Mouse (Mus musculus) CD8-positive naive resting alpha-beta T cell, adult 2 months (primary cell): Measurements from ENCODE around the gene Tmem43.
"Not testable (repeated sequence)": the region's sequence is repeated elsewhere in the genome, so short reads cannot be mapped to it uniquely, and the experiment has no call there.

ENCODE experiments used
- DNase-seq, 2 experiments: peaks; one replicate each; pipeline ENCODE4 v3.0.0; 2022; ENCODE audit warnings: low read depth in 2 of 2, low spot score in 2 of 2

The Tmem43 gene

DNA sequence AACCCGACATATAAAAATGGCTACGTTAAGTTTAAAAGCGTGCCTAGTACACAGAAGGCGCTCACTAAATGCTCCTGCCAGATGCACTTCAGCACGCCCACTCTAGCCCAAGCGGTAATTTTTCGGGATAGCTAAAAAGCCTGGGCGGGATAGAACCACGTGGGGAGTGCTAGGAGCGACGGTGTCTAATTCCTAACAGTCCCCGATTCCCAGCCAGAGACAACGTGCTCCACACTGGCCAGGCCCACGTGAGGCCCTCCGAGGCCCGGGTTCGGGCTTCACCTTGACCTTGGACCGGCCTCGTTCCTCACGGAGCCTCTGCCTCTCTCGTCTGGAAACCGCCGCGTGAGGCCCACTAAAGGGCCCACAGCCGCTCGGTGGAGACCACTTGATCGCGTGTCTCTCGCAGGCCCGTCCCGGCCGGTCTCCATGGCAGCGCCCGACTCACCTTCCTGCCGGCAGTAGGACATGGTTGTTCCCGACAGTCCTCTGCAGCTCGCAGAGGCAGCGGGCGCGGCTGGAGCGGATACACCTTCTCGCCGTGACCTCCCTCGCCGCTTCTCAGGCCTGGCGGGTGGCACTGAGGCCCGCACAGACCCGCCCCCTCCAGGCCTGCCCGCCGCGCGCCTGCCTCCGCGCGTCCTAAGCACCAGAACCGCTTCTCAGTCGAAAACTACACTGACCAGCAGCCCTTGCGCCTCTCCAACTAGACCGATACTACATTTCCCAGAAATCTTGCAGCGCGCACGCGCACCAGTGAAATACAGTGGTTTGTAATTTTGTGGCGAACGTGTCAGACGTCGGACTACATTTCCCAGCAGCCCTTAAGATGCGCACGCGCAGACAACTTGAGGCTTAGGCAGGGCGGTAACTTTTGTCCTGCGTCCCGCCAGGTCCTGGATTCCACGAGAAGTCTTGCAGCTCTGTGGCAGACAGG, at the start of gene Tmem43, which contains the start of gene Chchd4:
Gene Tmem43 (plus strand): TSS at position 836 of the 937 bp plus-strand sequence.
Gene Chchd4 (minus strand): TSS at position 679 of the 937 bp plus-strand sequence.
- peak; percentile 95 to 98 for DNase-seq

DNA sequence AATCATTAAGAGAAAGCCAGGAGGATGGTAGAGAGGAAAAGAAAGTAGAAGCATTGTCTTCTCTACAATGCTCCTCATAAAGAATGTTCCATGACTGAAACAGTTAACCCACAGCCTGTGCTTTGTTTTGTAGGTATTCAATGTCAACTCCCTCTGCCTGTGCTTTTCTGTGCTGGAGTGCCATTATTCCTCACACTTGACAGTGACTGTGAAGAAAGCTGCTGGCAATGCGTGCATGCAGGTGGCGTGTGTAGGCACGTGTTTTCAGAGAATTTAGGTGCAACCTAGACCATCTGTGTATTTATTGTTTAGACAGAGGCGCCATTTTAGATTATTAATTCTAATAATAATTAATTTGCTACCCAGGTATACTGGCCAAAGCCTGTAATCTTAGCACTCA, 49.4 kb upstream of the Tmem43 start:
- DNase-seq: no peak

DNA sequence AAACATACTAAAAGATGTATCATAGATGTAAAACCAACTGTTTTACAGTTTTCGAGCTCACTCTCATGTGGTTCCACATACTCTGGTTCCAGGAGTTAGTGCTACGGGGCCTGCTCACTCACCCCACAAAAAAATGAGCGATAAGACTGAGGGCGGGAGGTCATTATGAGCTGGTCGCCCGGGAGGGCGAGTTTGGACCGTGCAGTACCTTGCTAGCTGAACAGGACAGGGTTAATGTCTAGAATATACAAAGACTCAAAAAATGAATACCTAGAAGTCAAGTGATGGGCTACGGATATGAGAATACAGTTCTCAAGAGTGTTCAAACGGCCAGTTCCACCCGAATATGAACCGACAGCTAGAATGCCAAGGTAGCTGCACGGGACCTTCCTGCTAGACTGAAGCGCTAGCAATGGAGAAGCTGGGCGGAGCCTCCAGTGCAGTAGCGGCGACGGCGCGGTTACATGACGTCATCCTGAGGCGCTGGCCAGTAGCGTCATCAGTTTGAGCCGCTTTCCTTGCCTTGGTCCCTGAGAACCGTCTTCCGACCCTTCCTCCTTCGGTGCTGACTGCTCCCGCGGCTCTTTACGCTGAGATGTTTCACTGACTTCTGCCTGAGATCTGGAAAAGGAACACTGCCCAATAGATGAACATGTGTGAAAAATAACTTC, 32.9 kb upstream of the Tmem43 start:
- DNase-seq: peak; percentile 88 to 94

DNA sequence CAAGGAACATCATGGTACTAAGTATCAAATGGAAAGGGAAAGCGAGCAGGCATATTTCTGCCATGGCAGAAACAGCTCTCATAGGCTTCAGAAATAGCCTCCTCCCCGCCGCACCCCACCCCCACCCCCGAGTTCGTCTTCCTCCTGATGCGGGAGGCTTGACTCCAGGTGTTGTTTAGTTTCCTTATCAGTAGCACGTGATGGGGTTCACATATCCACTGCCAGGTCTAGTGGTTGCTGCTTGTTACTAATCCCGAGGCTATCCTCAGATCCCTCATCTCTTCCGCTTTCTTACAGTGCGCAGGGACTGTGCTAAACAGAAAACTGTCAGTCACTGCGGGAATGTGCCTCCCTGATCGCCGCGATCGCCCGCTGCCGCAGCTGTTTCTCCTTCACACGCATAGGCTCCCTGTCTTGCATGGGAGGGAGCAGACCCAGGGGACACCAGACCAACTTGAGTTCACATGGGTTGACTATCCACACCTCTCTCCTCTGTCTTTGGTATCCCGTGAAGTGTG, 32.3 kb upstream of the Tmem43 start:
- DNase-seq: no peak

DNA sequence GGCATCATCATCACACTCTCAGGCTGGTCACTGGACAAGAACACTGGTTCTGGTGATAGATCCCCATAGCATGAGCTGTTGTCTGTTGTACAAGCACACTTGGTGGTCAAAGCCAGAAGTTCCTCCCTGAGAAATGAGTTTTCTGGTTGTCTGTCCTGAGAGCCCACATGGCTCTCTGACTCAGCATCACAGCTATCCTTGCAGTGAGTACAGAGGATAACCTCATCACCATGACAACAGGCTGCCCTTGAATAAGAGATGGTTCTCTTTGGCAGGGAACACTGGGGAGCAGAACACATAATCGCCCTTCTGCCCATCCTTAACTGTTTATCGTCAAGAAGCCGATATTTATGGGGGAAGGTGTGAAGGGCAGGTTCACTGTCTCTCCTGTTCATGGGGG, 28.2 kb upstream of the Tmem43 start:
- no peak for DNase-seq

DNA sequence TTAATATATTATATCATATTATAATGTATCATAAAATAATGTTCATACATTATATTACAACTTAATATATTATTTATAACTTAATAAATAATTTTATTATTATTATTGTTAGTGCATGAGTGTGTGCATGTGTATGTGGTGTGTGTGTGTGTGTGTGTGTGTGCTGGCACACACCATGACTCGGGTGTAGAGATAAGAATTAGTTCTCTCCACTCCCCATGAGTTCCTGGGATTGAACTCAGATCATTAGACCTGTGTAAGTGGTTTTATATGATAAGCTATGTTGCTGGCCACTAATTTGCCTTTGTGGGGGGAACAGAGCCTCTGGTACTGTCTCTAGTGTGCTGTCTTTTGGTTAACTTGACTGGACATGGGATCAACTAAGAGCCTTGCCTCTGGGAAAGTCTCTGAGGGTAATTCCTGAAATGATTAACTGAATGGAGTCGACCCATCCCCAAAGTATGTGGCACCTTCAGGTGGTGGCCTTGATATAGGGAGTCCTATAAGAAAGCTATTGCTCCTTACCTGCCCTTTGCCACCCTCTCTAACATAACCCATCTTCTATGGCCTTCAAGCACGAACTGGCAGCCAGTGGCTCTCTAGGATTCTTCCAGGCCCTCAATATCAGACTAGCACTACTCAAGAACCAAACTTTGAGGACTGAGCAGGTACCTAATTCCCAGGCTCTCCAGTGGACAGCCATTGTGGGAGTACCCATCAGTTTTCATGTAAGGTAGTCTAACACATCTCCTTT, 23.9 kb upstream of the Tmem43 start:
- DNase-seq: no peak

DNA sequence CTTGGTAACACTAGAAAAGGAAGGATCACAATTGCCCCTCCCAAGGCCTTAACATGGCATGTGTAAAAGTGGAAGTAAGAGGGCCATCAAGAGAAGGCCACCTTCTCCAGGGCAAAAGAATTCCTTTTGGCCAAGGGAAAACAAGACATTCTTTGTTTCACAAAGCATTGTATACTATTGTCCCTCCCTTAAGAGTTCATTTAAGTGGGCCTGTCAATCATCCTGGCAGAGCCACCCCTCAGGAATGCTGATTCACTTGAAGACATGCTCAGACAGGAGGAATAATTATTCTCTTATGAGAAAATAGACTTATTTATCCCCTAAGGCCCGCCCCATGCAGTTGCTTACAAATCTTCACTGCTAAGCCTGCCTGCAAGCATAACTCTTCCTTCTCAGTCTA, 21.4 kb upstream of the Tmem43 start:
- no peak for DNase-seq

DNA sequence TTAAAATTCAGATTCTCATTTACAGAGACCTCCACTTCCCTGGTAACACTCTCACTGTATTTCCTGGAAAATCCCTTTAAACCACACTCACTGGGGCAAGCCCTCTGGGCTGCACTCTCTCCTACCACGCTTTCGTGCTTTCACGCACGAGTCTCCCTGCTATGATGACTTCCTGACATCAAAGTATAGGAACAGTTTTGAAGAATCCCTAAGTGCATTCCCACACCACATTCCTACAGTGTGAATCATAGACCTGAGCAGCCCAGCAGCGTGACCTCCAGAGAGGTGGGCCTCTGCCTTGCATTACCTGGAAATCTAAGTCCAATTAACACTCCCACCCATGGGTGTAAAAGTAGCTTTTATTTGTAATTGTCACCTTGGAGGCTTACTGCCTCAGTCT, 19.0 kb upstream of the Tmem43 start:
- no peak for DNase-seq

DNA sequence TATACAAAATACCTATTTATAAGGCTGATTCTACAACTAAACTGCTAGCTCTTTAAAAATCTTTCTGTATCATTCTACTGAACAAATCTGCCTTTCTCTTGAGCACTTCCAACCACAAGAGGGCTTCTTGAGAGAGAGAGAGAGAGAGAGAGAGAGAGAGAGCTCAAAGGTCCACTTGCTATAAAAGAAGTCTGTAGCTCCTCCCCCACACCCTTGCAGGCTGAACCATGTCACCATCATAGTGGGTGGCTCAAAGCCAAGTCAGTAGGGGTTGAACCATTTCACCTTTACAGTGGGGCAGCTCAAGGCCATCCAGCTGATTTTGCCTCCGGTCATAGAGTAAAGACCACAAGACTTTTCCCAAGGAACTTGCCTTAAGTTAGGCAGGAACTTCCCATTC, 14.0 kb upstream of the Tmem43 start:
- DNase-seq: no peak

DNA sequence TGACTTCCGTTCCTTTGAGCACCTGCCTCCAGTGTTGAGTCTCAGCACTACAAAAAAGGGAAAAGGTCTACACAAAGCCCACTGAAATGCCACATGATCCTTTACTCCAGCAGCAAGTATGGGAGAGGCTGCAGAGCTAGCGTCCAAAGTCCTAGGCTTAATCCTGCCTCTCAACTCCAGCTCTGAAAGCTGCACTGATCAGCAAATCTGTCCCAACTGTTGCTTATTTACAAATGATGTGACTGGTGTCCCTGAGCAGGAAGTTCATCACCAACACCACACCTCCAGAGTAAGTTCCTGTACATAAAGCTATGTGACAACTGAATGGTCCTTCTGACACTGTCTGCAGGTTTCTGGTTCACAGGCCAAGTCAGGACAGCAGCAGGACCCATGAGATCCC, 7.7 kb upstream of the Tmem43 start:
- no peak for DNase-seq

DNA sequence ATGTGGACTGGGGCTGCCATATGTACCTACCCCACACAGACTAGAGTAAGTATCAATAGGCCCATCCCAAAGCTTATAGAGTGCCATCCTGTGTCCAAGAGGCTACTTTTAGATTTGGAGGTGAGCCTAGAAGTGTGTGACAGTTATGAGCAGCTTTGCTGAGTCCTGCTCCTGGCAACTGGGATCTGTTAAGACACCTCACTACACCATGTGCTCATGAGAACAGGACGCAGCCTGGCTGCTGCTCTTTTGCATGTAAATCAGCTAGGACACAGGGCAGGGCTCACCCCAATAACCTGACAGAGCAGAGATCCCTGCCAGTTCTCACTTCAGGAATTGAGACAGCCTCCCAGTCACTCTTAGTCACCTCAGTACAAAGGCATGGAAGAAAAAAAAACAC, 6.4 kb upstream of the Tmem43 start:
- DNase-seq: no peak

DNA sequence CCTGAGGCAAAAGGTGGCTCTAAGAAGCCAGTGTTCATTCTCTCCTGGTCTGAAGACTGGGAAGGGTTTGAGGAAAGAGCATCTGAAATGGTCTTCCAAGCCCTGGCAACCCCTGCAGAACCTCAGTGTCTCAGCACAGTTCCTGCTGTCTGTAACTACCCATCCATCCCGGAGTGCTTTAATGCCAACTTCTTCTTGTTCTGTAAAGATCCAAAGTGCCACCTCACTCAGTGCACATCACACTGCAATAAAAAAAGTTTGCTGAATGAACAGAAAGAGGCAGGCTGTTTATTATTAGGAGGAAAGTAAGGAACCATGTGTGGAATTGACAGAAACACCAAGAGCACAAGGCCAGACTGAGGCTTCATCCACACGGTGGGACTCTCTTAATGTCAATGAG, 2.8 kb upstream of the Tmem43 start:
- no peak for DNase-seq

DNA sequence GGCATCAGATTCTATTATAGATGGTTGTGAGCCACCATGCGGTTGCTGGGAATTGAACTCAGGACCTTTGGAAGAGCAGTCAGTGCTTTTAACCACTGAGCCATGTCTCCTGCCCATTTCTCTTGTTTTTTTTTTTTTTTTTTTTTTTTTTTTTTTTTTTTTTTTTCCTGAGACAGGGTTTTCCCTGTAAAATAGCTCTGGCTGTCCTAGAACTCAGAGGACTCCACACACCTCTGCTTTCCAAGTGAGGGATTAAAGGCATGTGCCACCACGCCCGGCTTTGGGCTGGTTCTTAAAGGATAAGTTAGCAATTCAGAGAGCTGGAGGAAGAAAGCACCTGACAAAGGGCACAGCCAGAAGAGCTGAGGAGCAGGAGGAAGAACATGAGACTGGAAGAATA, 2.1 kb upstream of the Tmem43 start:
- not testable (repeated sequence) for DNase-seq

DNA sequence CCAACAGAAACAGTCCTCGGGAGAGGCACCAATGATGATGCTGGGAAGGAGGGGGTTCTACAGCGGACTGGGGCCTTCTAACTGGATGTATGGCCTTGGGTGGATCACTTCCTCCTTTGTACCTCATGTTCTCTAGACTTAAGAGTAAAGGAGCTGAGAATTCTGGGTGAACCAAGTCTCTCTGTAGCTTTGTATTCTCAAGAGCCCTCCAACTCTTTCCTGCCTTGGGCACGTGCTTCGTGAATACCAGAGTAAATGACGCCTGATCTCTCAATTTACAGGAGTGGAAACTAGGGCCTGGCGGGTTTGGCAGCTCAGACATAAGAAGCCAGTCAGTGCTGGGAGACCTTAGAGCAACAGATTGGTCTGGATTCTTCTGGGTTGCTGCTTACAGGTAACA, 1.2 kb upstream of the Tmem43 start:
- no peak for DNase-seq

DNA sequence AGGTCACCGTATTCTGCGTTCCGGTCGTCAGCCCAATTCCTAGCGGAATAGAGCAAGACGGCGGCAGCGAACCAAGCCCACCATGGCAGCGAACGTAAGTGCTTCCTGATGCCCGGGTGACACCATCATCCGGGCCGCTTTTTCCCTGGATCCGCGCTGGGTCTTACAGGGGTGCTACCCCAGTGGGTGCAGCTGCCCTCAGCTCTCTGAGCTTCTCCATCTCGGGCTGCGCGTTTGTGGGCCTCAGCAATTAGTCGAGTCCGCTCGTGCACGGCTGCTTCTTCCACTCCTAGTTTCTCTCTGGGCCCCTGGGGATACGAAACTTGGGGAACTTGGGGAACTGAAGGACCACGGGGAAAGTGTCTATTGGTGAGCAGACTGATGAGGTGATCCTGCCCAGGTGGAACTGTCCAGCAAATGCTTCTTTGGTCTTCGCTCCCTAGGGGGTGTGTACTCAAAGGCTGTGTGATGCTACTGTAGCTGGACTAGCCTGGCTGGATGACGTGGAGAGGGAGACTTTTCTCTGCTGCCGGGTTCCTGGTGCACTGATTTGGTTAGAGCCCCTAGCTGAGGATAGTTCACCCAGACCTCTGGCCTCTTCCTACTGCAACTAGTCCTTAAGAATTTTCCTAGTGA, 420 bp downstream of the Tmem43 start:
- DNase-seq: no peak

DNA sequence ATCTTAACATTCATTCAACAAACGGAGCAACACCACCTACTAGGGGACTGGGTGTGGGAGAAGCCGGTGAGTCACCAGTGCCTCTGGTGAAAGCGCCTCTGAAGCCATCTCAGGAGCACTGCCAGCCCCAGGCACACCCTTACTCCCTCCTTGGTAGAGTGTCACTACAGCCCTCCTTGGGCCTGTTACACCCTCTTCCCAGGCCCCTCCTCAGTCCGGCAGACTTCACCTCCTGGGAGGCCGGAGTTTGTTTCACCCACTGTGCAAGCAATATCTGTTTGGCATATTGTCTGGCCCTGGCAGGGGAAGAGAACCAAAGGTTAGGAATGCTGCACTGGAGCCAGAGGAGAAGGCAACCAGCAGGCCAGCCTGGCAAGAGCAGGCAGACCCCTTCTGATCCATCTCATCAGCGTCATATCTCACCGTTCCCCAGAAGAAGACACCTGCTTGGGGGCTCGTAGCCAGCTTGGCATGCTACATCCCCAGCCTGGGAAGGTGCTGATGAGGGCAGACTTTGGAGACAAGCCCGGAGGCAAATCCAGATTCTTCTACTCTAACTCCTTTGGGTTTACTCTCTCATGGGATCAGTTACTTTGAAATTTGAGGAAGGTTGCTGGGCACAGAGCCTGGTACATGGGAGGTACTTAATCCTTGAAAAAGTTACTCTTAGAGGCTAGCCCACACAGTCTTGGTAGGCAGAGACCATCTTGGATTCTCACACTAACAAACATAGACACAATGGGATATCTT, 1.1 kb downstream of the Tmem43 start:
- no peak for DNase-seq

DNA sequence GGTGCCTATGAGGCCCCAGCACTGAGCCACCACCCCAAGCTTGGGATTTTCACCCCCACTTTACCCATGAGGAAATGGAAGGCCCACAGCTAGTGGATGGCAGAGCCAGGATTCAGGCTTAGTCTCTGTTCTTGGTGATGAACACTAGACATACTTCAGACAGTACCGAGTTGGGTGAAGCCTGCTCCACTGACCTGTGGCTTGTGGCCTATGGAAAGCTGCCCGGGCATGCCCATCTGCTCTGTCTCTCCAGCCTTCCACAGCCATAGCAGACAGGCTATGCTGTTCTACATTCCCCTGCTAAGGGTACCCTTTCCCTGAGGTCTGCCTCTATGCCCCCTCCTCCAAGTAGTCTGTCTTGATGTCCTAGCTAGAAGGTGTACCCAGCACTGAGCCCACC, 3.0 kb downstream of the Tmem43 start:
- DNase-seq: no peak

DNA sequence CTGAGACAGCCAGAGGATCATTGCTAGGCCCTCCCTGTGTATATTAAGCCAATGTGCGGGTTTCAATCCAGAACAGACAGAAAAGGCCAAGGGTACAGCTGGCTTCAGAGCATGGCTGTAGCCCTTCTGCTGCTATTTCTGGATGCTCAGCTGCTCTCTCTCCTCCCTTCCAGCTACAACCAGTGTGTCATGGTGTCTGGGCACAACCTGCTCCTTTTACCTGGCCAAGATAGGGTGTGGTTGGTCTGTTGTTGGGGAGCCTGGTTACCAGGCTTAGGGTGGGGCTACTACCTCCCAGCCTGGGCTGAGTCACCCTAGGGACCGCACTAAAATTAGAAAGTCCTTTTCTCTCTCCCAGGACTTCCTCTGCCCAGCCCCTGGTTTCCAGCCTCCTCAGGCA, 9.9 kb downstream of the Tmem43 start:
- no peak for DNase-seq

DNA sequence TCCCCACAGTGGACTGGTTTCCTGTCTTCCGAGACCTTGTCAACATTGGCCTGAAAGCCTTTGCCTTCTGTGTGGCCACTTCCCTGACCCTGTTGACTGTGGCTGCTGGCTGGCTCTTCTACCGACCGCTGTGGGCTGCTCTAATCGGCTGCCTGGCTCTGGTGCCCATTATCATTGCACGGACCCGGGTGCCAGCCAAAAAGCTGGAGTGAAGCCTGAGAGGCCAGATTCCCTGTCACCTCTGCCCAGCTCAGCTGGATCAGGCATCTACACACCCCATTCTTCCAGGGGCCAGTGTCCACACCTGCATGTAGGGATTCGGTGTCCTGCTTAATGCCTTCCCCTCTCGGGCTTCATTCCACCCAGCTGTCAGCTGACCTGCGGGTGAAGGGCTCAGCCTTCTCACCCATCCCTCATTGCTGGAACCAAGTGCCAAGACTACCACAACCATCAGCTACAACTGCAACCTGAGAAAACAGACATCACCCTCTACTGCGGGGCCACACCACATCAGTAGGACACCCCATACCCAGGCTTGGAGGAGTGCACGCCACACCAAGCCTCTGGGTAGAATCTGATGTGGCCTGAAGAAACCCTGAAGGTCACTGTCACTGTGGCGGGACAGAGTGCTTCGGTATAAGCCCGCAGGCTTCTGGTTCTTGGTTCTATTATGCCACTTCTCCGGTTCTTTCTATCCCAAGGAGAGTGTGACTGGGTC, 13.4 kb downstream of the Tmem43 start:
- DNase-seq: no peak
